Mouse (Mus musculus): Measurements from ENCODE around the gene Sh3kbp1. TPM values are rescaled to one million over a fixed set of nuclear protein-coding genes. Genes with fewer than 3 reads are reported as not detected.
A peak's percentile ranks its signal among the peaks of the same experiment; 100 is the strongest.

Sh3kbp1 gene
- polyA plus RNA-seq, 1 experiment from 2014 or later: 17.9 TPM

- no peaks in the 10 kb centered on the region for H3K36me3 ChIP-seq (ENCODE audit: insufficient read depth, low read length)
- DNase-seq (ENCODE audit: low spot score): no peak
- 17% methylated on average over 1 of the region's 1 CpGs for WGBS
- no peak overlapping the region for H3K4me3 ChIP-seq (ENCODE audit: low read depth, low read length)
- no peaks in the 10 kb centered on the region for H3K4me1 ChIP-seq (ENCODE audit: insufficient read depth, low read depth, low read length)
- TF ChIP-seq CTCF (IDR thresholded peaks at IDR 0.05): no peak
- no peak for TF ChIP-seq EP300 (IDR thresholded peaks at IDR 0.05)
- ATAC-seq: no peak
- H3K4me2 ChIP-seq (replicated peaks; ENCODE audit: low read depth, low read length): no peak overlapping the region
- H3K9me3 ChIP-seq (ENCODE audit: low read length): no peaks in the 10 kb centered on the region
- no peaks in the 10 kb centered on the region for H3K27me3 ChIP-seq (replicated peaks; ENCODE audit: insufficient read depth, low read length)
- H3K9ac ChIP-seq (replicated peaks; ENCODE audit: low read depth): no peak overlapping the region
- H3K27ac ChIP-seq (ENCODE audit: low read length): no peak overlapping the region
These were observed 231.1 kb downstream of the Sh3kbp1 start for GRCm38 (mm10) chrX:159858126-159858525.

- Histone ChIP-seq H3K27ac (ENCODE audit: low read length) (no peak overlapping the region), H3K9me3 (ENCODE audit: low read length) (no peaks in the 10 kb centered on the region), H3K27me3 (replicated peaks; ENCODE audit: insufficient read depth, low read length) (no peaks in the 10 kb centered on the region), H3K4me2 (replicated peaks; ENCODE audit: low read depth, low read length) (no peak overlapping the region), H3K36me3 (ENCODE audit: insufficient read depth, low read length) (no peaks in the 10 kb centered on the region), H3K4me3 (ENCODE audit: low read depth, low read length) (no peak overlapping the region), H3K4me1 (ENCODE audit: insufficient read depth, low read depth, low read length) (no peaks in the 10 kb centered on the region), H3K9ac (replicated peaks; ENCODE audit: low read depth) (no peak overlapping the region)
- 59% methylated on average over 3 of the region's 3 CpGs for WGBS
- DNase-seq (ENCODE audit: low spot score): no peak
- no peak for TF ChIP-seq CTCF (IDR thresholded peaks at IDR 0.05)
- no peak for TF ChIP-seq EP300 (IDR thresholded peaks at IDR 0.05)
- no peak for ATAC-seq
These were observed 233.9 kb downstream of the Sh3kbp1 start for GRCm38 (mm10) chrX:159860841-159861530.

DNA sequence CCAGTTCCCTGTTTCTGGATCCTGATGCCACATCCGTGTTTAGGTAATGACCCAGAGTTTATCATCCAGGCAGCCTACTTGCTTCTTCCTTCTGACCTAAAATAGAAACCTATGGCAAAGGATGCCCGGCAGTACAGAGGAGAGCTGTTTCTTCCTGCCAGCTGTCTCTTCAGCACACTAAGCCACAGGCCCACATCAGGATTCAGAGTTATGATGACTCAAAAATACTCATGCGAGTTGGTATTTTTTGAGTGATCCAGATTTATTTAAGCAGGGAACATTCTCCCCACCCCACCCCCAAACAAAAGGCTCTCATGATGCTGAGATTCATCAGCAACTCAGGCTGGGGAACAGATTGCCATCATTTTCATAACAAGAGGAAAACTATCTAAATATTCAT lies 240.6 kb downstream of the Sh3kbp1 start:
- ATAC-seq (no peak), DNase-seq (ENCODE audit: low spot score) (no peak)
- 64% methylated on average over 3 of the region's 3 CpGs for WGBS

GRCm38 (mm10) chrX:159872521-159872920 lies 245.4 kb downstream of the Sh3kbp1 start:
- no peak overlapping the region for H3K4me3 ChIP-seq (ENCODE audit: low read depth, low read length)
- no peaks in the 10 kb centered on the region for H3K4me1 ChIP-seq (ENCODE audit: insufficient read depth, low read depth, low read length)
- DNase-seq (ENCODE audit: low spot score) (peak; percentile 4), ATAC-seq (no peak)
- no peak overlapping the region for H3K4me2 ChIP-seq (replicated peaks; ENCODE audit: low read depth, low read length)
- no peak overlapping the region for H3K9ac ChIP-seq (replicated peaks; ENCODE audit: low read depth)
- WGBS: 62% methylated on average over 2 of the region's 2 CpGs
- H3K27ac ChIP-seq (ENCODE audit: low read length): no peak overlapping the region
- H3K9me3 ChIP-seq (ENCODE audit: low read length): no peaks in the 10 kb centered on the region
- TF ChIP-seq CTCF (IDR thresholded peaks at IDR 0.05) (no peak), EP300 (IDR thresholded peaks at IDR 0.05) (no peak)
- H3K27me3 ChIP-seq (replicated peaks; ENCODE audit: insufficient read depth, low read length): no peaks in the 10 kb centered on the region
- H3K36me3 ChIP-seq (ENCODE audit: insufficient read depth, low read length): no peaks in the 10 kb centered on the region

More for the DNA sequence above, 240.6 kb downstream of the Sh3kbp1 start:
- Histone ChIP-seq H3K9me3 (ENCODE audit: low read length) (no peaks in the 10 kb centered on the region), H3K36me3 (ENCODE audit: insufficient read depth, low read length) (no peaks in the 10 kb centered on the region), H3K27me3 (replicated peaks; ENCODE audit: insufficient read depth, low read length) (no peaks in the 10 kb centered on the region), H3K4me1 (ENCODE audit: insufficient read depth, low read depth, low read length) (no peaks in the 10 kb centered on the region), H3K27ac (ENCODE audit: low read length) (no peak overlapping the region), H3K4me2 (replicated peaks; ENCODE audit: low read depth, low read length) (no peak overlapping the region), H3K4me3 (ENCODE audit: low read depth, low read length) (no peak overlapping the region), H3K9ac (replicated peaks; ENCODE audit: low read depth) (no peak overlapping the region)
- TF ChIP-seq EP300 (IDR thresholded peaks at IDR 0.05) (no peak), CTCF (IDR thresholded peaks at IDR 0.05) (no peak)

GRCm38 (mm10) chrX:159877770-159878169 lies 250.7 kb downstream of the Sh3kbp1 start:
- Histone ChIP-seq H3K9me3 (ENCODE audit: low read length) (no peaks in the 10 kb centered on the region), H3K4me1 (ENCODE audit: insufficient read depth, low read depth, low read length) (no peaks in the 10 kb centered on the region), H3K4me3 (ENCODE audit: low read depth, low read length) (no peak overlapping the region), H3K27ac (ENCODE audit: low read length) (no peak overlapping the region), H3K9ac (replicated peaks; ENCODE audit: low read depth) (no peak overlapping the region), H3K36me3 (ENCODE audit: insufficient read depth, low read length) (no peaks in the 10 kb centered on the region), H3K27me3 (replicated peaks; ENCODE audit: insufficient read depth, low read length) (no peaks in the 10 kb centered on the region), H3K4me2 (replicated peaks; ENCODE audit: low read depth, low read length) (no peak overlapping the region)
- DNase-seq (ENCODE audit: low spot score) (peak; percentile 22), ATAC-seq (peak; percentile 58; the same call in 1 of the 2 replicates)
- WGBS: 50% methylated on average over 1 of the region's 1 CpGs
- TF ChIP-seq CTCF (IDR thresholded peaks at IDR 0.05): no peak
- TF ChIP-seq EP300 (IDR thresholded peaks at IDR 0.05): peak; percentile 69

- Histone ChIP-seq H3K4me2 (replicated peaks; ENCODE audit: low read depth, low read length) (no peak overlapping the region), H3K27me3 (replicated peaks; ENCODE audit: insufficient read depth, low read length) (no peaks in the 10 kb centered on the region), H3K4me3 (ENCODE audit: low read depth, low read length) (no peak overlapping the region), H3K4me1 (ENCODE audit: insufficient read depth, low read depth, low read length) (no peaks in the 10 kb centered on the region), H3K9ac (replicated peaks; ENCODE audit: low read depth) (no peak overlapping the region), H3K27ac (ENCODE audit: low read length) (no peak overlapping the region), H3K9me3 (ENCODE audit: low read length) (no peaks in the 10 kb centered on the region), H3K36me3 (ENCODE audit: insufficient read depth, low read length) (no peaks in the 10 kb centered on the region)
- ATAC-seq (no peak), DNase-seq (ENCODE audit: low spot score) (no peak)
- TF ChIP-seq EP300 (IDR thresholded peaks at IDR 0.05) (no peak), CTCF (IDR thresholded peaks at IDR 0.05) (no peak)
- WGBS: 68% methylated on average over 3 of the region's 3 CpGs
These were observed 252.4 kb downstream of the Sh3kbp1 start for GRCm38 (mm10) chrX:159879455-159879854.
